Mouse (Mus musculus) lung, postnatal 36 days (tissue): ENCODE measurements at regions not wholly inside any gene's neighbourhood (a gene's known extent, or its start where the extent isn't known, plus 50 kb on each side); places are given as distances from the start of the nearest gene placed in this dataset.
"Not testable (repeated sequence)": the region's sequence is repeated elsewhere in the genome, so short reads cannot be mapped to it uniquely, and the experiment has no call there.

Experiments used
- DNase-seq: peaks from one replicate; pipeline ENCODE4 v3.0.0; 2022; ENCODE audit warnings: mixed read lengths

DNA sequence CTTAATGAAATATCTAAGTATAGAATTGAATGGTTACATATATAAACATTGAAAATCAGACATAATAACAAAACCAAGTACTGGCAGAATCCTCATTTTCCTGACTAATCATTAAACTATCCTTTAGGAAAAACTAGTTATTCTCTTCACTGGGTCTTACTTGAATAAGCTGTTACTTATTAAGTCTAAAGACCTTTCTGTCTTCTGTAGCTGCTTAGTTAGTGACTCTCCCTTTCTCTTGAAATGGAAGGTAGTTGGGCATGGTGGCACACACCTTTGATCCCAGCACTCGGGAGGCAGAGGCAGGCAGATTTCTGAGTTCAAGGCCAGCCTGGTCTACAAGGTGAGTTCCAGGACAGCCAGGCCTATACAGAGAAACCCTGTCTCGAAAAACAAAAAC, 135.9 kb upstream of the Abcb5 start:
- DNase-seq = not testable (repeated sequence)

DNA sequence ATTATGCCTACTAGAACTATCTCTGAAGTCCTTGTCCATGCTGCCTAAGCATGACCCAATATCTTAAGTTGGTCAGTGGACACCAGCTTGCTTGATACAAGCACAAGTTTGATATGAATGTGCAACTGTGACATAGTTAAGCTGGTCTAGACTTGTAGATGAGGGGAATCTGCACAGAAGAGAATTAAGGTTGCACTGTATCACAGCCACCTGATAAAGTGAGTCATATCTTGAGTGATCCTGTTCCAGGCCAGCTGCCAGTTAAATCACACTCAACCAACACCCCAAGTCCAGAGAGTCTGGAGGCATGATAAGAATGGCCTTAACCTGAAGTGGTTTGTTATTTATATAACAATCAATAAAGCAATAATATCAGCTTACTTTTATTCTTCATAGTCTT, 133.5 kb upstream of the Abcb5 start:
- DNase-seq = peak; percentile 25

DNA sequence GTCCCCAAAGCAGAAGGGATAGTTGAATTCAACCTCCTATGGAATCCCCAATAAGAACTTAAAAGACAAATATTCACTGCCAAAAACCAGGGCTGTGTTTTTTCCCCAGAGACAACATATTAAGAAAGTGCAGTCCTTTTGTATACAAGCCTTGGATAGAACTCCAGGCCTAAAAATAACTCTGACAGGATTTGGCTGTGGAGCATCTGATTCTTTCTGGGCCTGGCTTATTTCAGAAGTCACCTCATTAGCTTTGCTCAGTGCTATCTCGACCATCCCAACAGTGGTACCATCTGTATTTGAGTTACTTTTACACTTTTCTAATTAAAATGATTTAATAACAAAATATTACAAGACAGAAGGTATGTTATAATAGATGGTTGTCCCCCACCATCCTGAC, 131.6 kb upstream of the Abcb5 start:
- peak; percentile 69 for DNase-seq

DNA sequence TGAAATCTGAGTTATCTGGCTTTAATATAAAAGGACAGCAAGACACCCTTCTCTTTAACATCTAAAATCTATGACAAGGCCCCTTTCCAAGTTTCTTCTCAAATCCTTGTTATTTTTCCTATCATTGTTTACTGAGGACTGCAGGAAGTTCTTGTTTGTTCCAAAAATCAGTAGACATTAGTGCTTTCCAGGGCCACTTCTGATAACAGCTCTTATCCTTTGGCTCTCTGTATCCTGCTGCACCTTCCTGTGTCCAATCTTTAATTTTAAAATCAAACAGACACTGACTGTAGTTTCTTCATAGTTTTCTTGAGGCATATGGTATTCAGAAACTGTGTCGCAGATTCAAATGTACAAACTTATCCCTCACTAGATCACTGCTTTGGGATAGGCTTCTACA, 128.1 kb upstream of the Abcb5 start:
- no peak for DNase-seq

DNA sequence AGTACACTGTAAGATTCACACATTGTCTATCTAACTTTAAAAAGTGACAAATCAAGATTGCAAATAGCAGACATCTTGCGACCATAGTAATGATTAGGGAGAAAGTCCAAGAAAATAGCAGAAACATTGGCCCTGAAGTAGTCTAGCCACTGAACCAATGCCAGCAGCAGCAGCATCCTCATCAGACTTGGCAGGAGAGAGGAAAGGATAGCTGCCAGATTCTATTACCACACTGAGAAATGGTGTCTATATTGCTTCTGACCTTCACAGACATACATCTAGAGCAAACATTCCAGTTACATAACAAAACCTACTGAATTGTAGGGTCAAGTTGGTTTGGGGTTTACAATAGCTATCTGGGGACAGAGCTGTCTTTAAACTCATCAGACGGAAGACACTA, 127.2 kb upstream of the Abcb5 start:
- DNase-seq = peak; percentile 9

DNA sequence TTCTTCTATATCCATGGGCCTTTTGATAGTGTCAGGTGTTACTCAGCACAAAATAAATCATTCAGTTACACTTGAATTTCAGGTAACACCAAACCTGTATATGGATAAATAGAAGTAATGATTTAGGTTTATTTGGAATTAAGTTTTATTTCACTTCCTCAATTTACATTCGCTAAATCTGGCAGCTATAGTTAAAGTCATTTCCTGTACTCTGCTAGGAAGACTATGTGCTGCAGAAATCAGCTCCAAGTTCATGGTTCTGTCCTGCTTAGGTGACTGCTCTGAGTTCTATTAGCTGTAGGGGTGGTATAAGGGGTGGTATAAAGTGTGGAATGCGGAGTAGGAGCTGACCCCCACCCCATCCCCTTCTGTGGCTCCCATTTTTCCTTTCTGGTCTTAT, 123.1 kb upstream of the Abcb5 start:
- no peak for DNase-seq

DNA sequence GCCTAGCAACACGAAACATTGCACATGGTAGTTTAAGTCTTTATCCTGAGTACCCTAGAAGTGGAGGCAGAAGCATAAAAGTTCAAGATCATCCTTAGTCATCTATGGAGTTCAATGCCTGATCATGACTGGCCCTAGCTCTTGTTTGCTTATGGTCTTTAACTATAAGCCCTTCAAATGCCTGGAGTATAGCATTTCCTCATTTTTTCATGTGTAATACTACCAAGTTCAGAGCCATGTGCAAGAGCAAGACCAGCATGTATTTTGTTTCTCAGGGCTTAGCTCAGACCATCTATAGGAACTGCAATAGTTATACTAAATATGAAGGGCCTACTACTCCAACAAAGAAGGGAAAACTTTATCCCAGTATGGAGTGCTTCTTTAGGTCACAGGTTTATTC, 122.4 kb upstream of the Abcb5 start:
- DNase-seq = no peak

DNA sequence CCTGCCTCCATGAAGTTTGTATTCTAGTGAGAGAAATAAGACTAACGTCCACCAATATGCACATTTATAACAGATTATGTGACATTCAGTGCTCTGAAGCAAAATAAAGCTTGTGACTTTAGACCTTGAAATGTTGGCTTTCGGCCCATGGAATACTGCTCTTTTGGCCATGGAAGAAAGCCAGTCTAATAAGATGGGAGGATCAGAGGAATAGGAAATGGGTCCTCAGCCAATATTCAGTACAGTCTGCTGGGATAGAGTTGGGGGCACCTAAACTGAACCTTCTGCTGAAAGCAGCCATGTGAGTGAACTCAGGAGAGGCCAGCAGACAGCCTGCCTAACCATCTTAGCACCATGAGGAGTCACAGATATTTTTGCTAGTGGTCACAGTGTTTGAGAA, 118.6 kb upstream of the Abcb5 start:
- DNase-seq = peak; percentile 11

DNA sequence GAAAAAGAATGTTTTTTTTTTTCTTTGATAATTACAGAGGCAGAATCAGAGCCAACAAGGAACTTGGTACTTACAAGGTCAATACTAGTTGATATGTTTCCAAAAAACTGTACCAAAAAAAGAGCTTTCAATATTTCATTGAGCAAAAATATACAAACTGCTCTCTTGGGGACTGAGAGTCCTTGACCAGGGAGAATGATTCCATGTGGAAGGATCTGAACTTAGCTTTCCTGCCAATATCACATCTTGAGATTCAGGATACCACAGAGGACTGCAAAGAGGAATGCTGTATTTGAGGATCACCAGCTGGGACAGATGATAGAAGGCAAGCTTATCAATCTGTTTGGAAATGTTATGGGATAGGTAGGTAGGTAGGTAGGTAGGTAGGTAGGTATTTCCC, 116.6 kb upstream of the Abcb5 start:
- DNase-seq = peak; percentile 22

DNA sequence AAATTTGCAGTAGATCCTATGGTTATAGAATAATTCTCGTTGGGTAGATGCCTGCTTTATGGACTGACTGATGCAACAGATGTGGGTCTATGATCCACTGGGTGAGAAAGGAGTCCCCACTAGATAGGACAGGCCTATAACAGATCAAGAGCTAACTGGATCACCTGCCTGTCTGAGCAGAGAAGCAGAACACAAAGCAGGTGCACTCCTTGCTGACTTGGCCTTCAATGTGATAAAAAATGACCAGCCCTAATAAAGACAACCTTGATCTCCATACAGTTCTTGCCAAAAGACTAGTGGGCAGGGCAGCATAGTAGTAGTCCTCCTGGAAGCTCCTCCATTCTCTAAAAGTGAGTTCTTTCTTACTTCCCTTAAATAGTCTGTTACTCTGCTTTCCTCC, 109.6 kb upstream of the Abcb5 start:
- no peak for DNase-seq

DNA sequence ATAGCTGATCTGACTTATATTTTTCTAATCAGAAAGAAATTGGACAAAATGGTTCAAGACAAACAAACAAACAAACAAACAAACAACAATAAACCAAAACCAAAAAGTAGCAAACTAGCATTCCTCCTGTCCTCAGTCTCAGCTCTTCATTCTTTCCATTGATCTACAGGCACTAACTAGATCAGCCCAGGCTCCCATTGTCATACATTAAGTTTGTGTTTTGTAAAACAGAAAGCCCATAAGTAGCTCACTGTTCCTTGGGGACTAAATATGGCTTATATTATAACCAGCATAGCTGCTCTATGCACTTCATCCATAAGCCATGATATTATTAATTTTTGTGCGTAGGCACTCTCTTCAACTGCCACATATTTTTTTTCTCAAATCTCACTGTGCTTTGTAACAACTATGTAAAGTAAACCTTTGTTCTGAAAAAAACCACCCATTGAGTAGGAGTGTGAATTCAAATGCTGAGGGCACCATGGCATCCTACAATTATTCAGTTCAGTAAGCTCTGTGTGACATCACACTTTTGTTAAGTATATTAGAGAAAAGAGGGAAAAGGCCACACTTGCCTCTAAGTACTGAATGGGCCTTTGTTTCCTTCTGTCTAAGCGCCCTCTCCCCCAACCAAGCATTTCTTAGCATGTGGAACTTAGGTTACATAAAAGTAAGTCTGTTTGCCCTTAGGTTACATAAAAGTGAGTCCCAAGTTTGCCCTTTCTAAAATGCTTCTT, 108.7 kb upstream of the Abcb5 start:
- DNase-seq = no peak

DNA sequence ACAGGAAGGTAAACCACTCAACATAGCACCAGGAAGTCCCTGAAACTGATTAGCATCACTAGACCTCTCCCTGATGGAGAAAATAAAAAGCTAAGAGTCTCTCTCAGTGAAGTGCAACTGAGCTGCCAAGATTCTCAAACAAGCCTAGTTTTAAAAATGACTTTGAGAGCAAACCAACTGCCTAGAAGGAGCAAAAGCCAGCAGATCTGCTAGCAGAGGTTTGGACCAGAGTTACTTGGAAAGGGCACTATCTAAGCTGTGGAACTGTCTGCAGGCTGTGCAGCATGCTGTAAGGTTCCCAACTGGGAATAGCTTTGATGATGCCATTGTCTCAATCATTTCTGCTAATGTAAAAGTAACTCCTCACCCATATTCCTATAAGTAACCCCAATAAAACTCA, 107.9 kb upstream of the Abcb5 start:
- no peak for DNase-seq

DNA sequence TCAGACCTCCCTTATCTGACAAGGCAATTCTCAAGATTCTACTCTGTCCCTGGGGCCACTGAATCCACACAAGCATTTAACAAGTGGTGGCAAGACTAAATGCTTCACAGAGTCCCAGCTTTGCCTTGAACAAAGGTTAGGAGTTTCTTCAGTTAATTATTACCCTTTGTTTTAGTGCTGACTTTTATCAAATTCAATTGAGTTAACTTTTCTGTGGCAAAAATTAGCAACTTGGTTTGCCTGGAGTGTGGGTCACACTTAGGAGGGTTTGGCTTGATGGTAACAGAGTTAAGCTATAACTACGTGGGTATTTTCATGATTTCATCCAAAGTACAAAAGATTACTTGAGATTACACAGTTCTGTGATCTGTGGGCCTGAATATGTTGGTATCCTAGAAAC, 104.7 kb upstream of the Abcb5 start:
- DNase-seq = no peak

DNA sequence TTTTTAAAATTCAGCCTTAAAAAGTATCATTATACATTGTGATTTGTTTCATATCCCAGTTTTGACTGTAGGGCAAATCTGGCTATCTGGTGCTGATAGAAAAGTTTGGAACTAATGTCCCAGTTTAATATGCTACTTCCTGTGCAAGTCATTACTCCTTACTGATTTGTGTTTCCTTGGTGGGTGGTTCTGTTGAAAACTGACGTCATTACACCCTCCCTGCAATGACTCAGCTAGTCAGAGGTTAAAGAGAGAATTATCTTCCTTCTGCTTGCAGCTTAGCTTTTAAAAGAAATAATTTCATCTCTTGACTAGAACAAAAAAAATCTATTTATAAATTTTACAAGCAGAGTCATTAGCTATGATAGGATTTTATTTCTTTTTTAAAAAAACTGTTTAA, 104.2 kb upstream of the Abcb5 start:
- no peak for DNase-seq

DNA sequence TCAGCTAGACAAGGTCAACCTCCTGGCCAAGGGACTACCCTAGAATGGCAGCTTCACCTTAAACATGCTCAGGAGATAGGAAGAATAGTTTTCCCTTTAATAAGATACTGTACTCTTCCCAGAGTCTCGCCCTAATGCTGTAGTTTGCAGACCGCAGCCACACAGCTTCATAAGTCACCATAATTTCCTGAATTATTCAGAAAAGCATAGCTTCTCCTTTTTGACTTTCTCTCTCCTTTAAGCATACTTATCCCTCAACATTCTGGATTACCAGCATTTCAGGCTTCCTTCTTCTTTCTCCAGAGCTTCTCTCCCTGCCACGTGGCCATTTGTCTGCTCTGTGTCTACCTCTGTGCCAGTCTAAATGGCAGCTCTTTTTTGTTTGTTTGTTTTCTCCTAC, 103.5 kb upstream of the Abcb5 start:
- no peak for DNase-seq

DNA sequence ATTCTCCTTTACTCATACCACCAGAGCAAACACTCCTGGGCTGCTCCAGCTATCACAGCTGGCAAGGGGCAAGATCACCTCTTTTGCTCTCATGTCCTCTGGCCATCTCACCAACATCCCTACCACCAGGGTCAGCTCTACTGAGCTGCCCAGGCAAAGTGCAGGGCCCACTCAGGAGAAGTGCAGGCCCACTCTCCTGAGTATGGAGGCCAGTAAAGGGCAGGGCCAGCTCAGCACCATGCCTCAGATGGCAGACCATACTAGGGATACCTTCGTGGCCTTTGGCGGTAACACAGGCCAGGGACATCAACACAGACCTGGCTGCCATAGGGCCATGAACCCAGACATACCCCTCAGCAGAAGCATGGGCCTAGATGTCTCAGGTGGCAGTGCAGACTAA, 101.9 kb upstream of the Abcb5 start:
- no peak for DNase-seq

DNA sequence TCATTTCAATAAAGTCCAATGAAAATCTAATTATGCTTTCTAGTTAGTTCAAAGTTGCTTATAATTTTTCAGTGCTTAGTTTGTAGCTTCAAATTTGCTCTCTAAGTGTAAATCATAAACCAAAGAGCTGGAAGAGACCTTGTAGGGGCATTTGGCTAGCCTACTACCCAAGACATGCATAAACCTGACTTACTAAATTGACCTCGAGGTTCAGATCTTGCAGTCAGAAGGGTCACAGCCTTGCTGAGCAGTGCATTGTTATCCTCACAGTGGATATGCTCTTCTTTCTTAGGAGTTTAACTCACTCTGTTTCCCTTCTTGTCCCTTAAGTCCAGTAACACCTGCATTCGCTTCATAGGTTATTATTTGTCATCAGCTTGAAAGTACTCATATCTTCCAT, 96.7 kb upstream of the Abcb5 start:
- DNase-seq = no peak

DNA sequence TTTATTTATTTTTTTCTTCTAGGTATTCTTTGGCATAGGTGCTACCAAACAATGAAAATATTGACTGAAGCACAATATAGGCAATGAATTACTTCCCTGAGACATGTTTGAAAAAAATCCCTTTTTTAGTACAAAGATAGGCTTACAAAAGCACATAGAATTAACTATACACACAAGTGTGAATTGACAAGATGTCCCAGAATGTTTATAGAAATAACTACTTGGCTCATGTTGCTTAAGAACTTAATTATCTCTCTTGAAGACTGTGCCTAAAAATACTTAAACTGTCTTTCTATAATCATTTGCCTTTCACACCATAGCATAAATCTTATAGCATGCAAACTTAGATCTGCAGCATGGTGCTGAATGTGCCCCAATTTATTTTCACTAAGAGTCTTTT, 96.3 kb upstream of the Abcb5 start:
- DNase-seq = no peak

DNA sequence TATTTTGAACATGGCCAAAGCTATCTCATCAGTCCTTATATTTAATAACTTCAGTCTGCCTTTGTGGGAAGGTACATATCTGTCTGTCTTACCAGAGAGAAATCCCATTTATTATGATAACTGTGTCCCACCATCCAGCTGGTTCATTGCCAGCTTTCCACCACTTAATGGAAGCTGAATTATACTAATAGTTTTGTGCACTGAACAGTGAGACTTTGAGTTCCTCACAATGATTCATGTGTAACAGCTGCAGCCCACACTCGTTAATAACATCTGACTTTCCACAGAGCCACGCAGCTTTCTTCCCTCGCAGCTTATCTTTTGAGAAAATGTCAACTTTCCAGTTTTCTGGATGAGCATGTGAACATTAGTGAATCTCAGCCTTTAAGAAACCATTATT, 88.3 kb upstream of the Abcb5 start:
- DNase-seq = peak; percentile 4

DNA sequence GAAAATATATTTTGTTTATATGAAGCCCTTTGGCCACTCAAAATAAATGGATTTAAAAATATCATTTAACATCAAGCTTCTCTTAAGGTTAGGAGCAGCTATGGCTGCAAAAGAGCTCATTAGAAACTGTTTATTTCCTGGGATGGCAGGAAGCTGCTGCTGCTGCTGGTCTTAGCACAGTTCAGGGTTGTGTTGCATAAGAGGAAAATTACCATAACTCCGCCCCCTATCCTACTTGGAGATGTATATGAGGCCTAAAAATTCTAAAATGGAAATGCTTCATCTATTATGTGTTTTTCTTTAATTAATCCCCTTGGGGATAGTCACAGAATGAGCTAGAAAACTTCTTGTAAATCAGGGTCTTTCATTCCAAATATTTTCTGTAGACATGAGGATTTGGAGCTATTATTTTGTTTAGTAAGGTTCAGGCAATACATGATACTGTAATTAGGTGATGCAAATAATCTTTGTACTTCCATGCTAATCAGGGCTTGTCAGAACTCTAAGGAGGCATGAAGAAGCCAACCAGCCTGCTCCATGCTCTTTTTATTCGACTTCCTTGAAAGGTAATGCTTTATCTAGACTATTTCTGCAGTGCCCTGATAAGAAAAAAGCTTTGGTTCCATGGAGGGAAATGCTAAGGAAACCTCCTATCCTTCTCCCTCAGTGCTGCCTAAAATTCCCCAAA, 85.6 kb upstream of the Abcb5 start:
- DNase-seq = no peak

DNA sequence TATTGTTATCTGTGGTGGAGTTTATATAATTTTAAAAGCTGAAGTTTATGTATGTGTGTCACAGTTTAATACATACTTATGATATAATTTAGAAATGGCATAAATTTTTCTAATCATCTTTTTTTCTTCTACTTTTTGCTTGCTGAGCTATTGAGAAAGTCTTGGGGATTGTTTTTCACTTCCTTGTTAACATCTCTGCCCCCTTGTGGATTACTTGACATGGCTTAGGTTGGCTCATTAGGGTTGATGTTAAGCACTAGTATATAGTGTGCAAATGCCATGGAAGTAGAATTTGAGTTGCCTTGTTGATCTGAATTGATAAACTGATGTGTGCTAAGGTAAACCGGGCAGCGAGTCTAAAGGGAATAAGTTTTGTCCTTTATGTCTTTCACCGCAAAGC, 72.1 kb upstream of the Abcb5 start:
- DNase-seq = no peak

DNA sequence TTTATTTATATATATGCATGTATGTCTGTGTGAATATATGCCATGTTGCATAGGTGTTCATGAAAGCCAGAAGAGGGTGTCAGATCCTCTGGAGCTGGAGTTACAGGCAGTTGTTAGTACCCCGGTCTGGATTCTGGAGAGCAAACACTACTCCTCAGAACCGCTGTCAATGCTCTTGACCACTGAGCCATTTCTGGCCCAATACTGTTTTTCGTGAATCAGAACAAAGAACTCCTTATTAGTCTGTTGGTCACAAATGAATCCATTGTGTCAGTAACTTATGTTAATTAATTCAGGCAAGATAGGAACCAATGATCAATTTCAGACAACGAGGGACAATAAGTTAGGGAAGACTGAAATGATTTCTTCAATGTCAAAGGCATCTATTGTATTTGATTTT, 68.6 kb upstream of the Abcb5 start:
- no peak for DNase-seq

DNA sequence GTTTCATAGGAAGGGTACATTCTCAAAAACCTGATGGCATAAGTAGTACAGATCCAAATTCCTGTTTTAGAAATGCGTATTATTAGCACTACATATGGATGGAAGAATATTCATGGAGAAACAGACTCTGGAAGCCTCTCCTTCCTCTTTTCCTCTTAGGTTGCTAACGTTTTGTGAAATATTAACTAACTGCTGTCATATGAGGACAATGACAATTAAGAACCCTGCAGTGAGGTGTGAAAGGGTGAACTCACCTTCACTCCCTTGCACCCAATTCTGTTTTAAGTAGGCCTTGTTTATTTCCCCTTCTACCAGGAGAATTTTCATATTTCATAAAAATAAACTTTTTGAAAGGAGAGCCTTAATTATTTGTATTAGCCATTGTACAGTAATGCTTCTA, 62.5 kb upstream of the Abcb5 start:
- DNase-seq = no peak

DNA sequence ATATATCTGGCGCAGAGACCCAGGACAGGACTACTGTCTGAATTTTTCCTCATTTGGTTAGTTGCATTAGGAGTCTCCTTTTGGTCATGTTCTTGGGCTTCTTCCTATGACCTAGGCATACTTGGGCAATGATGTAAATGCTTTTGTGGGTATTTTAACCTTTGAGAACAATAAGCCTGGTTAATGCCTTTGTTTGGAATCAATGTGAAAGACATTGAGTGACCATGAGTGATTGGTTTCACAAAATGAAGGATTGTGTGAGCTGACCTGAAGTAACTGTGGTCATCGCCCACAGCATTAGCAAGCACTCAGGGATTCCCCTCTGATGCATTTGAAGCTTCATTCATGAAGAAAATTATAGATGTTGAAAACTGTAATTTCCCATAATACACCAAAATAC, 61.9 kb upstream of the Abcb5 start:
- DNase-seq = no peak

DNA sequence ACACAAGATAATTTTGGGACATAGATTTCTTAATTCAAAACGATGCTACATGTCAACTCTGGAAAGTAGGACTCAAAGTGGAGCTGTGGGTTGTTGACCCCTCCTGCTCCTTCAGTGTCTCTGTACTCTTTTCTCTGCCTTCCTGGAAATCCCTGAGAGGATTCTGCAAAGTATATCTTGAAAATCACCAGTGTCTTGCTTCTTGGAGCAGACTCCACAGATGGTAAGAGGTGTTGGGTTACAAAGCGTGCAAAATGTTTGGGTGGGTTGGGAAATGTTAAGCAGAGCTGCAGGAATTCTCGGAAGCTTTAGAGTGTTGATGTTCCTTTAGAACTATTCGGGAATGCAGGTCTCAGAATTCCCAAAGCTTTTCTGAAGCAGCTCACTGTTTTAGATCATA, 61.5 kb upstream of the Abcb5 start:
- DNase-seq = no peak
